ENCODE assay signal across 20 mouse cellular contexts in genomic region chr17:78451886-78452285, GRCm38 (mm10). TPM values are rescaled to one million over a fixed set of nuclear protein-coding genes. Genes with fewer than 3 reads are reported as not detected.
DNase-seq lines count a peak whose midpoint lies in the region; ATAC-seq and TF ChIP-seq lines count a peak whose summit lies in the region.
"Had no signal": no experiment of that assay in that cellular context is flagged by ENCODE, and none has a peak within 500 bp of the region (broad histone marks: within the 10 kb centered on the region; RNA-seq: fewer than 3 reads in every experiment).

No protein-coding gene starts in this region.

- no peaks in the 10 kb centered on the region for H3K9me3 ChIP-seq in heart, postnatal 0 days (replicated peaks; ENCODE audit: control insufficient read depth, low read length)
- H3K9me3 ChIP-seq in limb, embryonic 10.5 days (replicated peaks), result no peaks in the 10 kb centered on the region
- H3K9me3 ChIP-seq: forebrain, embryonic 15.5 days; heart, embryonic 15.5 days; hindbrain, embryonic 10.5 days; limb, embryonic 13.5 days; liver, embryonic 13.5 days; neural tube, embryonic 15.5 days; stomach, embryonic 15.5 days had no signal

- H3K9ac ChIP-seq in heart, postnatal 0 days (replicated peaks; ENCODE audit: low read depth, low read length), result no peak overlapping the region
- H3K9ac ChIP-seq: forebrain, embryonic 15.5 days; heart, embryonic 15.5 days; limb, embryonic 13.5 days; liver, embryonic 13.5 days; neural tube, embryonic 15.5 days; stomach, embryonic 15.5 days had no signal

- ATAC-seq in heart, postnatal 0 days (ENCODE audit: insufficient read depth, low read depth), result no peak
- ATAC-seq: forebrain, embryonic 15.5 days; hindbrain, postnatal 0 days; intestine, postnatal 0 days; midbrain, embryonic 16.5 days had no signal

- WGBS in heart, postnatal 0 days, result 80% methylated on average over 6 of the region's 6 CpGs
- 88% methylated on average over 6 of the region's 6 CpGs for WGBS in limb, embryonic 10.5 days

- no peaks in the 10 kb centered on the region for H3K36me3 ChIP-seq in heart, postnatal 0 days (replicated peaks; ENCODE audit: control insufficient read depth, insufficient read depth, low read length)
- H3K36me3 ChIP-seq in limb, embryonic 10.5 days, result no peaks in the 10 kb centered on the region
- H3K36me3 ChIP-seq: forebrain, embryonic 15.5 days; heart, embryonic 15.5 days; hindbrain, embryonic 10.5 days; limb, embryonic 13.5 days; liver, embryonic 13.5 days; neural tube, embryonic 15.5 days; stomach, embryonic 15.5 days had no signal

- no peaks in the 10 kb centered on the region for H3K4me1 ChIP-seq in heart, postnatal 0 days (ENCODE audit: control insufficient read depth, insufficient read depth)
- H3K4me1 ChIP-seq in limb, embryonic 10.5 days, result peaks cover 10% of the 10 kb centered on the region
- H3K4me1 ChIP-seq: liver, embryonic 13.5 days; stomach, embryonic 15.5 days had no signal

- no peak for DNase-seq in heart, postnatal 0 days (ENCODE audit: low spot score)
- DNase-seq in heart, postnatal 25 days (ENCODE audit: low spot score), result no peak
- DNase-seq in spleen, postnatal 36 days (ENCODE audit: low spot score in 2 of 2), result peak; percentile 22 to 34
- DNase-seq in spleen, adult 12 weeks (ENCODE audit: low spot score), result no peak
- peak; percentile 63 for DNase-seq in lung, postnatal 36 days
- DNase-seq in left cerebral cortex, adult 18-20 months (ENCODE audit: low spot score in 2 of 2), result no peak
- no peak for DNase-seq in limb, embryonic 10.5 days (ENCODE audit: low spot score)
- DNase-seq: cerebellum, adult 9-11 months; embryo, embryonic 11 days; liver, embryonic 13.5 days; right cerebral cortex, postnatal 14 days had no signal

- H3K4me2 ChIP-seq in heart, postnatal 0 days (ENCODE audit: low read depth, low read length), result no peak overlapping the region
- H3K4me2 ChIP-seq: forebrain, embryonic 15.5 days; heart, embryonic 15.5 days; limb, embryonic 13.5 days; liver, embryonic 13.5 days; neural tube, embryonic 15.5 days; stomach, embryonic 15.5 days had no signal

- H3K4me3 ChIP-seq in heart, postnatal 0 days (ENCODE audit: low read depth, low read length), result no peak overlapping the region
- no peak overlapping the region for H3K4me3 ChIP-seq in limb, embryonic 10.5 days
- H3K4me3 ChIP-seq: forebrain, embryonic 15.5 days; heart, embryonic 15.5 days; hindbrain, embryonic 10.5 days; limb, embryonic 13.5 days; liver, embryonic 13.5 days; neural tube, embryonic 15.5 days; stomach, embryonic 15.5 days had no signal

- H3K27me3 ChIP-seq in heart, postnatal 0 days (ENCODE audit: control insufficient read depth, insufficient read depth, low read length), result no peaks in the 10 kb centered on the region
- no peaks in the 10 kb centered on the region for H3K27me3 ChIP-seq in limb, embryonic 10.5 days (ENCODE audit: low read depth, poor library complexity, severe bottlenecking)
- H3K27me3 ChIP-seq: forebrain, embryonic 15.5 days; heart, embryonic 15.5 days; limb, embryonic 13.5 days; liver, embryonic 13.5 days; neural tube, embryonic 15.5 days; stomach, embryonic 15.5 days had no signal

- intact Hi-C loops in heart, postnatal 25 days (cut with DNase I), result loop anchor here (10.0 kb wide), 1 partner anchor 397 kb away; no protein-coding TSS in a partner anchor

- no peak for TF ChIP-seq EP300 in heart, postnatal 0 days (IDR thresholded peaks at IDR 0.05; ENCODE audit: low read depth)

- peak overlapping the region; percentile 14; the same call in 1 of the 2 replicates for H3K27ac ChIP-seq in heart, postnatal 0 days (ENCODE audit: low read depth)
- H3K27ac ChIP-seq in limb, embryonic 10.5 days, result no peak overlapping the region
- H3K27ac ChIP-seq: forebrain, embryonic 15.5 days; hindbrain, embryonic 10.5 days; hindbrain, postnatal 0 days; limb, embryonic 13.5 days; liver, embryonic 13.5 days; neural tube, embryonic 15.5 days; stomach, embryonic 15.5 days had no signal

- TF ChIP-seq CTCF in heart, postnatal 0 days (IDR thresholded peaks at IDR 0.05; ENCODE audit: low read depth), result no peak

RNA-seq across cellular contexts. Expression of gene Fez2, which starts 33.9 kb away (rescaled TPM):
- total RNA-seq in heart, postnatal 0 days (2014; rRNA removed; ENCODE audit: low replicate concordance), result 62.4 and 72.3 TPM in 2 replicates
- 63.2 and 65.6 TPM in 2 replicates for polyA plus RNA-seq in heart, postnatal 0 days (2015; fragmentation: Nextera tagmentation; extraction: Ambion mirVana)
- total RNA-seq in heart, postnatal 25 days (2021), result 10 to 100 TPM; 82.4 to 84.5 TPM
- total RNA-seq in left cerebral cortex, adult 18-20 months (2021), result 10 to 100 TPM; 37.0 to 37.5 TPM
- 33.3 and 39.2 TPM in 2 replicates for polyA plus RNA-seq in limb, embryonic 10.5 days (2016; fragmentation: Nextera tagmentation; extraction: Ambion mirVana)

RNA-seq across cellular contexts. Expression of gene Vit, which starts 56.0 kb away (rescaled TPM):
- total RNA-seq in heart, postnatal 0 days (2014; rRNA removed; ENCODE audit: low replicate concordance), result 0.80 TPM in 1 of 2 replicates, not detected in the other
- polyA plus RNA-seq in heart, postnatal 0 days (2015; fragmentation: Nextera tagmentation; extraction: Ambion mirVana), result 0.61 and 0.69 TPM in 2 replicates
- 1 to 10 TPM; 1.2 to 1.6 TPM for total RNA-seq in heart, postnatal 25 days (2021)
- total RNA-seq in left cerebral cortex, adult 18-20 months (2021), result 1 to 10 TPM in 1 of 2 experiments, under 1 TPM in 1; 0.80 to 1.2 TPM
- polyA plus RNA-seq in limb, embryonic 10.5 days (2016; fragmentation: Nextera tagmentation; extraction: Ambion mirVana), result not detected in 2 replicates

Comparison
In these comparisons a context has a peak if more than half of its experiments do, and no peak if none do; other contexts are left out.
1. DNase-seq: peak in spleen, postnatal 36 days (2 of 2) and lung, postnatal 36 days (single experiment); none in heart, postnatal 0 days (single experiment), heart, postnatal 25 days (single experiment), spleen, adult 12 weeks (single experiment), left cerebral cortex, adult 18-20 months (0 of 2) and limb, embryonic 10.5 days (single experiment).